Mouse (Mus musculus): ENCODE measurements around the gene Cyp11a1. TPM values are rescaled to one million over a fixed set of nuclear protein-coding genes. Genes with fewer than 3 reads are reported as not detected.

Gene Cyp11a1
- polyA plus RNA-seq, 1 experiment from 2014 or later: 7.8 TPM

- H3K27ac ChIP-seq (ENCODE audit: low read depth, low read length): no peak overlapping the region
- no peak overlapping the region for H3K4me2 ChIP-seq (replicated peaks; ENCODE audit: low read depth)
- H3K4me3 ChIP-seq (ENCODE audit: low read depth, low read length): no peak overlapping the region
- 26% methylated on average over 5 of the region's 5 CpGs for WGBS
- H3K36me3 ChIP-seq (ENCODE audit: control insufficient read depth, insufficient read depth): no peaks in the 10 kb centered on the region
- H3K9ac ChIP-seq (ENCODE audit: low read depth, low read length): no peak overlapping the region
- H3K27me3 ChIP-seq (replicated peaks; ENCODE audit: control insufficient read depth, insufficient read depth, low read length): no peaks in the 10 kb centered on the region
- H3K4me1 ChIP-seq (replicated peaks; ENCODE audit: control insufficient read depth, insufficient read depth, low read length): no peaks in the 10 kb centered on the region
- TF ChIP-seq CTCF (IDR thresholded peaks at IDR 0.05; ENCODE audit: low read depth): peak; percentile 56
- no peaks in the 10 kb centered on the region for H3K9me3 ChIP-seq (ENCODE audit: control insufficient read depth)
- no peak for ATAC-seq
Observed at GRCm38 (mm10) chr9:58051937-58052336, 45.7 kb downstream of the Cyp11a1 start.

- Histone ChIP-seq H3K27ac (ENCODE audit: low read depth, low read length) (no peak overlapping the region), H3K4me2 (replicated peaks; ENCODE audit: low read depth) (no peak overlapping the region)
- ATAC-seq: no peak
Observed at GRCm38 (mm10) chr9:58053102-58053501, 46.9 kb downstream of the Cyp11a1 start.

GRCm38 (mm10) chr9:58053544-58053943, 47.3 kb downstream of the Cyp11a1 start:
- ATAC-seq: no peak
- Histone ChIP-seq H3K4me1 (replicated peaks; ENCODE audit: control insufficient read depth, insufficient read depth, low read length) (no peaks in the 10 kb centered on the region), H3K4me3 (ENCODE audit: low read depth, low read length) (no peak overlapping the region), H3K27ac (ENCODE audit: low read depth, low read length) (no peak overlapping the region), H3K4me2 (replicated peaks; ENCODE audit: low read depth) (no peak overlapping the region), H3K27me3 (replicated peaks; ENCODE audit: control insufficient read depth, insufficient read depth, low read length) (no peaks in the 10 kb centered on the region), H3K36me3 (ENCODE audit: control insufficient read depth, insufficient read depth) (no peaks in the 10 kb centered on the region), H3K9ac (ENCODE audit: low read depth, low read length) (no peak overlapping the region), H3K9me3 (ENCODE audit: control insufficient read depth) (no peaks in the 10 kb centered on the region)
- WGBS: 63% methylated on average over 3 of the region's 3 CpGs
- no peak for TF ChIP-seq CTCF (IDR thresholded peaks at IDR 0.05; ENCODE audit: low read depth)

More at GRCm38 (mm10) chr9:58053102-58053501, 46.9 kb downstream of the Cyp11a1 start:
- 20% methylated on average over 3 of the region's 3 CpGs for WGBS
- H3K36me3 ChIP-seq (ENCODE audit: control insufficient read depth, insufficient read depth): no peaks in the 10 kb centered on the region
- no peaks in the 10 kb centered on the region for H3K9me3 ChIP-seq (ENCODE audit: control insufficient read depth)
- H3K4me1 ChIP-seq (replicated peaks; ENCODE audit: control insufficient read depth, insufficient read depth, low read length): no peaks in the 10 kb centered on the region
- TF ChIP-seq CTCF (IDR thresholded peaks at IDR 0.05; ENCODE audit: low read depth): peak; percentile 90
- no peaks in the 10 kb centered on the region for H3K27me3 ChIP-seq (replicated peaks; ENCODE audit: control insufficient read depth, insufficient read depth, low read length)
- H3K4me3 ChIP-seq (ENCODE audit: low read depth, low read length): no peak overlapping the region
- no peak overlapping the region for H3K9ac ChIP-seq (ENCODE audit: low read depth, low read length)

GRCm38 (mm10) chr9:58054032-58054431, 47.8 kb downstream of the Cyp11a1 start:
- H3K4me1 ChIP-seq (replicated peaks; ENCODE audit: control insufficient read depth, insufficient read depth, low read length): no peaks in the 10 kb centered on the region
- no peaks in the 10 kb centered on the region for H3K36me3 ChIP-seq (ENCODE audit: control insufficient read depth, insufficient read depth)
- H3K9ac ChIP-seq (ENCODE audit: low read depth, low read length): no peak overlapping the region
- no peak overlapping the region for H3K4me2 ChIP-seq (replicated peaks; ENCODE audit: low read depth)
- 93% methylated on average over 1 of the region's 1 CpGs for WGBS
- H3K9me3 ChIP-seq (ENCODE audit: control insufficient read depth): no peaks in the 10 kb centered on the region
- TF ChIP-seq CTCF (IDR thresholded peaks at IDR 0.05; ENCODE audit: low read depth): no peak
- no peak for ATAC-seq
- no peak overlapping the region for H3K4me3 ChIP-seq (ENCODE audit: low read depth, low read length)
- no peaks in the 10 kb centered on the region for H3K27me3 ChIP-seq (replicated peaks; ENCODE audit: control insufficient read depth, insufficient read depth, low read length)
- no peak overlapping the region for H3K27ac ChIP-seq (ENCODE audit: low read depth, low read length)

GRCm38 (mm10) chr9:58055666-58056065, 49.5 kb downstream of the Cyp11a1 start:
- H3K4me1 ChIP-seq (replicated peaks; ENCODE audit: control insufficient read depth, insufficient read depth, low read length): no peaks in the 10 kb centered on the region
- no peak for TF ChIP-seq CTCF (IDR thresholded peaks at IDR 0.05; ENCODE audit: low read depth)
- H3K27ac ChIP-seq (ENCODE audit: low read depth, low read length): no peak overlapping the region
- 61% methylated on average over 5 of the region's 5 CpGs for WGBS
- no peak overlapping the region for H3K9ac ChIP-seq (ENCODE audit: low read depth, low read length)
- no peaks in the 10 kb centered on the region for H3K9me3 ChIP-seq (ENCODE audit: control insufficient read depth)
- H3K4me2 ChIP-seq (replicated peaks; ENCODE audit: low read depth): no peak overlapping the region
- peak; percentile 48; the same call in 1 of the 2 replicates for ATAC-seq
- no peaks in the 10 kb centered on the region; the same call in 1 of the 2 replicates for H3K27me3 ChIP-seq (replicated peaks; ENCODE audit: control insufficient read depth, insufficient read depth, low read length)
- no peaks in the 10 kb centered on the region for H3K36me3 ChIP-seq (ENCODE audit: control insufficient read depth, insufficient read depth)
- no peak overlapping the region for H3K4me3 ChIP-seq (ENCODE audit: low read depth, low read length)

- H3K4me3 ChIP-seq (ENCODE audit: low read depth, low read length): no peak overlapping the region
- no peak overlapping the region for H3K27ac ChIP-seq (ENCODE audit: low read depth, low read length)
- H3K27me3 ChIP-seq (replicated peaks; ENCODE audit: control insufficient read depth, insufficient read depth, low read length): peaks cover 6% of the 10 kb centered on the region
- no peak for TF ChIP-seq CTCF (IDR thresholded peaks at IDR 0.05; ENCODE audit: low read depth)
- H3K9me3 ChIP-seq (ENCODE audit: control insufficient read depth): no peaks in the 10 kb centered on the region
- no peak overlapping the region for H3K9ac ChIP-seq (ENCODE audit: low read depth, low read length)
- no peaks in the 10 kb centered on the region for H3K36me3 ChIP-seq (ENCODE audit: control insufficient read depth, insufficient read depth)
- no peak overlapping the region for H3K4me2 ChIP-seq (replicated peaks; ENCODE audit: low read depth)
- no peak for ATAC-seq
- whole genome bisulfite sequencing: 52% methylated on average over 1 of the region's 1 CpGs
- H3K4me1 ChIP-seq (replicated peaks; ENCODE audit: control insufficient read depth, insufficient read depth, low read length): no peaks in the 10 kb centered on the region
Observed at GRCm38 (mm10) chr9:58059920-58060319, 53.7 kb downstream of the Cyp11a1 start.

Measured in intestine, postnatal 0 days (tissue).